Mouse (Mus musculus): ENCODE measurements around the gene Tm7sf2. TPM values are rescaled to one million over a fixed set of nuclear protein-coding genes. Genes with fewer than 3 reads are reported as not detected.
"Not testable (repeated sequence)": the region's sequence is repeated elsewhere in the genome, so short reads cannot be mapped to it uniquely, and the experiment has no call there.

Tm7sf2 gene
- polyA plus RNA-seq, 1 experiment: 115 TPM

- DNase-seq (ENCODE audit: low read depth): not testable (repeated sequence)
Measured at GRCm38 (mm10) chr19:6044102-6044501, 24.1 kb downstream of the Tm7sf2 start.

- no peak for DNase-seq (ENCODE audit: low read depth)
Measured at GRCm38 (mm10) chr19:6042293-6042692, 25.9 kb downstream of the Tm7sf2 start.

- no peak for DNase-seq (ENCODE audit: low read depth)
Measured at GRCm38 (mm10) chr19:6040002-6040401, 28.2 kb downstream of the Tm7sf2 start.

- DNase-seq (ENCODE audit: low read depth): no peak
Measured at GRCm38 (mm10) chr19:6038326-6038725, 29.8 kb downstream of the Tm7sf2 start.

GRCm38 (mm10) chr19:6037695-6038094, 30.5 kb downstream of the Tm7sf2 start:
- no peak for DNase-seq (ENCODE audit: low read depth)

- DNase-seq (ENCODE audit: low read depth): no peak
Measured at GRCm38 (mm10) chr19:6035966-6036585, 32.1 kb downstream of the Tm7sf2 start.

GRCm38 (mm10) chr19:6030520-6031280, 37.5 kb downstream of the Tm7sf2 start:
- DNase-seq (ENCODE audit: low read depth): no peak

- no peak for DNase-seq (ENCODE audit: low read depth)
Measured at GRCm38 (mm10) chr19:6029426-6029825, 38.7 kb downstream of the Tm7sf2 start.

- DNase-seq (ENCODE audit: low read depth): no peak
Measured at GRCm38 (mm10) chr19:6028991-6029390, 39.2 kb downstream of the Tm7sf2 start.

GRCm38 (mm10) chr19:6023930-6024329, 44.2 kb downstream of the Tm7sf2 start:
- DNase-seq (ENCODE audit: low read depth): no peak

- no peak for DNase-seq (ENCODE audit: low read depth)
Measured at GRCm38 (mm10) chr19:6023059-6023458, 45.1 kb downstream of the Tm7sf2 start.

GRCm38 (mm10) chr19:6020276-6020675, 47.9 kb downstream of the Tm7sf2 start:
- no peak for DNase-seq (ENCODE audit: low read depth)

GRCm38 (mm10) chr19:6018142-6019089, 49.8 kb downstream of the Tm7sf2 start:
- no peak for DNase-seq (ENCODE audit: low read depth)

- DNase-seq (ENCODE audit: low read depth): no peak
Measured at GRCm38 (mm10) chr19:6016532-6016931, 51.6 kb downstream of the Tm7sf2 start.

GRCm38 (mm10) chr19:6015511-6016315, 52.5 kb downstream of the Tm7sf2 start, which contains the start of gene Capn1:
Capn1 (minus strand) TSS chr19:6015897.
- DNase-seq (ENCODE audit: low read depth): no peak

GRCm38 (mm10) chr19:6014991-6015510, 53.1 kb downstream of the Tm7sf2 start:
- no peak for DNase-seq (ENCODE audit: low read depth)

- no peak for DNase-seq (ENCODE audit: low read depth)
Measured at GRCm38 (mm10) chr19:6013691-6014090, 54.5 kb downstream of the Tm7sf2 start.
